Mouse (Mus musculus): ENCODE measurements at regions not wholly inside any gene's neighbourhood (a gene's known extent, or its start where the extent isn't known, plus 50 kb on each side); places are given as distances from the start of the nearest gene placed in this dataset.
"Not testable (repeated sequence)": the region's sequence is repeated elsewhere in the genome, so short reads cannot be mapped to it uniquely, and the experiment has no call there.

DNA sequence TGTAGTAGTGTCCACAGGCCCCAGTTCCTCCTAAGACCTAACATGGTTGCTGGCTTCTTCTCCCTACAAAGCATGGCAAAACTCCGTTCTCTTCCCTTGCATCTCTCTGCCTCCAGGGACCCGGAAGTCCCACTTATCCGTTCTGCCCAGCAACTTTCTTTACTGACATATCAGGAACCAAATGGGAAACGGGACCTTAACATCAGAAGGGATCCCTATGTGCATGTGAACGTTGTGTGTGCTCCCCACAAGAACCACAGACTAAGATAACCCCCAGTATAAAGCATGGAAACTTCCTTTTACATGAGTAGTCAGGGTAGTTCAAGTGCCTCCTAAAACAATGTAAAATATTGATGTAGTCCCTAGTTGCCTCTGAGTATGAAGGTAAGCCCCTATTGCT lies 61.6 kb downstream of the Zxdb start:
- no peak for DNase-seq (ENCODE audit: low spot score)

GRCm38 (mm10) chrX:94788331-94788920 lies 64.1 kb downstream of the Zxdb start:
- no peak for DNase-seq (ENCODE audit: low spot score)

DNA sequence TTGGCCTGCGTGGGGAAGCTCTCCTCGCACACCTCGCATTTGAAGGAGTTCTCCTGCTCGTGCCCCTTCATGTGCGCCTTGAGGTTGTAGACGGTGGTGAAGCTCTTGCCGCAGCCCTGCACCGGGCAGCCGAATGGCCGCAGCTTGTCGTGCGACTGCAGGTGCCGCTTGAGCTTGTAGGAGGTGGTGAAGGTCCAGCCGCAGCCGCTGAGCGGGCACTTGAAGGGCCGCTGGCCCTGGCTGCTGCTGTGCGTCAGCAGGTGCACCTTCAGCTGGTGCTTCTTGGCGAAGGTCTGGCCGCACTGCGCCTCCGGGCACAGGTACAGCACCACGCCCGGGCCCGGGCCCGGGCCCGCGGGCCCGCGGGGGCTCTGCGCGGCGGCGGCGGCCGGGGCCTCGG lies 72.5 kb downstream of the Zxdb start:
- DNase-seq (ENCODE audit: low spot score): not testable (repeated sequence)

- DNase-seq (ENCODE audit: low spot score): not testable (repeated sequence)
Measured at GRCm38 (mm10) chrX:94797348-94798182, 73.2 kb downstream of the Zxdb start.

- DNase-seq (ENCODE audit: low spot score): not testable (repeated sequence)
Measured at GRCm38 (mm10) chrX:94798183-94798619, 73.8 kb downstream of the Zxdb start.

GRCm38 (mm10) chrX:94812760-94813159 lies 88.4 kb downstream of the Zxdb start:
- not testable (repeated sequence) for DNase-seq (ENCODE audit: low spot score)

GRCm38 (mm10) chrX:94827524-94827923 lies 103.2 kb downstream of the Zxdb start:
- peak; percentile 62 for DNase-seq (ENCODE audit: low spot score)

DNA sequence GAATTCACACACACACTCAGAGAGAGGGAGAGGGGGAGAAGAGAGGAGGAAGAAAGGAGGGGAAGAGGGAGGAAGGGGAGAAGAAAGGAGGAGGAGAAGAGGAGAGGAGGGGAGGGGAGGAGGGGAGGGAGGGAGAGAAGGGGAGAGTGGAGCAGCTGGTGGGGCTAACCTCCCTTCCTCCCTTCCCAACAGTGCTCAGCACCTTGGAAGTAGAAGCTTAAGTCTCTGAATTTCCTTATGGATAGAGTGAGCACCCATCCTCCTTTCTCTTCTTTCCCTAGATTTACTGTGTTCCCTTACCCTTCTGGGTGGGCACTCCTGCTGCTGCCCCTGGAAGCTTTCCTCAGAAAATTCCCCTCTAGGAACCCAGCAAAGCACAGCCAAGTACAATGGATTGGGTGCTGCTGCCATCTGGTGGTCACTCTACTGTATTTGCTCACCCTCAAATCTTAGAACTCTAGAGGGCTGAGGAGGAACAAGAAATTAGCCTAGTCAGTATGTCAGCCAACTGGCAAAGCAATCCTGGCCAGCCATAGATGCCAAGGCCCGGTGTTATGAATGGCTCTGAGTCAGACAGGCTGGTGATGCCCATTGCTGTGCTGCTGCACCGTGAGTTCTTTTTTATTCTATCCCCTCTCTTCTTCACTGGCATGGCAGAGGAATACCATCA lies 119.9 kb downstream of the Zxdb start:
- DNase-seq (ENCODE audit: low spot score): not testable (repeated sequence)

- DNase-seq (ENCODE audit: low spot score): not testable (repeated sequence)
Measured at GRCm38 (mm10) chrX:94849549-94849948, 125.2 kb downstream of the Zxdb start.

DNA sequence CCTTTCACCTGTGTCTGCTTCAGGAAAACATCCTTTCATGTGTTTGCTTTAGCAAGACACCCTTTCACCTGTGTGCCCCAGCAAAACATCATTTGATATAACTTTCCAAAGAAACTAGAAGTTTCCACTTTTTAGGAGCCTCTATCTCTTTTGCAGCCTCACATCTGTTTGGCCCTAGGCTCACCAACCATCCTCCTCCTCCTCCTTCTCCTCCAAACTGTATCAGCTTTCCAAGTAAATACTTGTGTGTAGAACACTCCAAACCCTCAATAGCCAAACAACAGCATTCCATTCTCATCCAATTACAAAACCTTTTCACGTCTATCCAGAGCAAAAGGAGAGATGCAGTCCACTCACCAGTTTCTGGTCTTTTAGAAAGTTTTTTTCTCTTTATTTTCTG lies 133.1 kb downstream of the Zxdb start:
- DNase-seq (ENCODE audit: low spot score): no peak

GRCm38 (mm10) chrX:94857954-94858353 lies 133.6 kb downstream of the Zxdb start:
- no peak for DNase-seq (ENCODE audit: low spot score)

DNA sequence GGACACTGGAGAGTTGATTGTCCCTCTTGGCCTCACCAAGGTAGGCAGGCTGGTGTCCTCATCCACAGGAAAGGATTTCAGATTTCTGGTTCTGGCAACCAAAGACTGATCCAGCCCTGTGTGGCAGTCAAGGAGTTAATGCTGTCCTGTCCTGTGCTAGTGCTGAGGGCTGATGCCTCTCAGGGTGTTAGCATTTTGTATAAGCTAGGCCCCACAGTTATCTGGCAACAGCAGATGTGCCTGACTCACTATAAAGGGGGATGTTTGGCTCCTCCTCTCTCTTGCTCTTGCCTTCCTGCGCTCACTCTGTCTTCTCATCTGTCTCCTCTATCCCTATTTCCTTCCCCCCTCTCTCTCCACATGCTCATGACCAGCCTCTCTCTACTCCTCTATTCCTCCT lies 138.8 kb downstream of the Zxdb start:
- no peak for DNase-seq (ENCODE audit: low spot score)

DNA sequence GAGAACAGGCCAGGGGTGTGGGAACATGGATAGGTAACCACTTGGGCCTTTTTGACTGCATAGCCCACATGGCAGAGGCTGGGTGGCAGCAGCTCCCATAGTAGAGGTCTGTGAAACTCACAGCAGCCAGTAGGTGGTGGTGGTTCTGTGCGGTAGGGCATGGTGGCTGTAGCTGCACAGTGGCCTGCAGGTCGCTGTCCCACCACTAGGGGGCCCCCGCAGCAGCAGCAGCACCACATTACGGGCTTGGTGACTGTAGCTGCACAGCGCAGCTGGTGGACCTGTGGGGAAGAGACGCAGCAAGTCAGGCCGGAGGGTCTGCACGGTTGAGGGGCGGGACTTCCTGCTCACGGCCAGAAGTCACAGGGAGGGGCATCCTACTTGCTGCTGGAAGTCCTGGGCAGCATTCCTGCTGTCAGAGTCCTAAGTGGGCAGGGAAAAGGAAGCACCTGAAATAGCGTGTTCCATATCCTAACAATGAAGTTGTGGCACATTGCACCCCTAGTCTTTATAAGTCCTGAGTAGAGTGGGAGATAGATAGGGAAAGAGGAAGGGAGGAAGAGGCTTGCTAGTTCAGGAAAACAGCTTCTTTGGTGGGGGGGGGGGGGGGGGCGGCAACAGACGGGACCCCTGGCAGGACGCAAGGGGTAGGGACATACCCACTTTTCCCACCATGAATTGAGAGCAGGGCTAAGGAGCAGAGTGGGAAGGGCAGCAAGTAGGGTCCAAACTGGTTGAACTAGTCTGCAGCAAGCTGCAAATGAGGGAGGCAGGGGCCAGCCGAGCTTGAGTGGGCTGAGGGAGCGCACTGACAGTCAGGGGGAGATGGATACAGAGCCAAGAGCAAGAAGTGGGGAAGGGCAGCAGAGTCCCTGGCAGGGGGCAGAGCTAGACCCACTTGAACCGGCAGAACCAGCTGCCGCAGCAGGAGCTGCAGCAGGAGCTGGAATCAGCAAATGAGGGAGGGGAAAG lies 141.4 kb downstream of the Zxdb start:
- peak; percentile 86 for DNase-seq (ENCODE audit: low spot score)

GRCm38 (mm10) chrX:94883547-94883946 lies 142.9 kb downstream of the Spin4 start:
- not testable (repeated sequence) for DNase-seq (ENCODE audit: low spot score)

All from T-cell, adult 2 months (primary cell).